Mouse (Mus musculus): Measurements from ENCODE around the gene Npepps.
A peak's percentile ranks its signal among the peaks of the same experiment; 100 is the strongest.
"Not testable (repeated sequence)": the region's sequence is repeated elsewhere in the genome, so short reads cannot be mapped to it uniquely, and the experiment has no call there.

Gene Npepps

DNA sequence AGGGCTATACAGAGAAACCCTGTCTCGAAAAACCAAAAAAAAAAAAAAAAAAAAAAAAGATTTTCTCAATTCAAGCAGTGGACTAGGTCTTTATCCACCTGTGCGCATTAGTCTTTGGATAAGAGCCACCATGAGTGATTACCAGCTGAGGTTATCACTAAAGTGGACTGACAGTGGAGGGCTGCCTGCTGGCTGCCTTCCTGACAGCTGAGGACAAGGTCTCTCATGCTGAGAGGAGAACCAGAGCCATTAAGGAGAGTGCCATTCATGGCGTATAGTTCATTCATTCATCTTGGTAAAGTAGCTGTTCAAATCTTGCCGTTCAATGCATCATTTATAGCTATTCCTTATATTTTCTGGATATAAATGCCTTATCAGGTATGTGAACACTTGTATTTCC, 16.1 kb upstream of the Npepps start:
- no peak for DNase-seq (ENCODE audit: low spot score in 2 of 2)

- no peak for DNase-seq (ENCODE audit: low spot score in 2 of 2)
Measured at GRCm38 (mm10) chr11:97292731-97293130, 12.3 kb upstream of the Npepps start.

GRCm38 (mm10) chr11:97289276-97290230, 9.1 kb upstream of the Npepps start:
- DNase-seq (ENCODE audit: low spot score in 2 of 2), result peak in 1 of 2 experiments; percentile 46

DNA sequence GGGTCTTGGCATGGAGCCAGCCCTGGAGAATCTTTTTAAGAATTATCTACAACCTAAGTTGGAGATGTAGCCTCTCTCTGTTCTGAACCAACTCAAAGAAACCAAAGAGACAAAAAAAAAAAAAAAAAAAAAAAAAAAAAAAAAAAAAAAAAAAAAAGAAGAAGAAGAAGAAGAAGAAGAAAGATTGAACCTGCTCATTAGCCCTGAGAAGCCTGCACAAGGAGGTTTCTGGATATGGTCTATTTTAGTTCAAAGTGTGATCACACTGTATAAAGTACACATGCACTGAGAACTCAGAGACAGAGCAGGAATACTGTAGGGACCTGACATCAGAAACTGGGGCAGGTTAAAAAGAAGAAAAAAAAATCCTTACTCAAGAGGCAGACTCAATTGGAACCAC, 7.2 kb upstream of the Npepps start:
- no peak for DNase-seq (ENCODE audit: low spot score in 2 of 2)

DNA sequence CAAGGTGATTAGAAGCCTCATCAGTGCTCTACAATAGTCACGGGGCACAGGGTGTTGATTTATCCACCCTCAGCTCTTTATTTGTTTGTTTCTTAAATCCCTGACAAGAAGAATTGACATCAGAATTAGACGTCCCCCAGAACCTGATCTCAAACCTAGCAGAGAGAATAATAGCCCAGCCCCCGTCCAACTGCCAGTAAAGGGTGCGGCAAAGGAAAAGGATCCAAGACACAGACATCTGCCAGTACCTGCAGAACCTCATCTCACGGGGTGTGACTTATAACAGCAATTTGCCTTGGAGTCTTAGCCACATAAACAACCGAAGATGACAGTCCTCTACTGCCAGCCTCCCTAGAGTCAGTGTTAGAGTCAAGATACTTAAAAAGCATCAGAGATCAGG, 6.5 kb upstream of the Npepps start:
- DNase-seq (ENCODE audit: low spot score in 2 of 2), result no peak

DNA sequence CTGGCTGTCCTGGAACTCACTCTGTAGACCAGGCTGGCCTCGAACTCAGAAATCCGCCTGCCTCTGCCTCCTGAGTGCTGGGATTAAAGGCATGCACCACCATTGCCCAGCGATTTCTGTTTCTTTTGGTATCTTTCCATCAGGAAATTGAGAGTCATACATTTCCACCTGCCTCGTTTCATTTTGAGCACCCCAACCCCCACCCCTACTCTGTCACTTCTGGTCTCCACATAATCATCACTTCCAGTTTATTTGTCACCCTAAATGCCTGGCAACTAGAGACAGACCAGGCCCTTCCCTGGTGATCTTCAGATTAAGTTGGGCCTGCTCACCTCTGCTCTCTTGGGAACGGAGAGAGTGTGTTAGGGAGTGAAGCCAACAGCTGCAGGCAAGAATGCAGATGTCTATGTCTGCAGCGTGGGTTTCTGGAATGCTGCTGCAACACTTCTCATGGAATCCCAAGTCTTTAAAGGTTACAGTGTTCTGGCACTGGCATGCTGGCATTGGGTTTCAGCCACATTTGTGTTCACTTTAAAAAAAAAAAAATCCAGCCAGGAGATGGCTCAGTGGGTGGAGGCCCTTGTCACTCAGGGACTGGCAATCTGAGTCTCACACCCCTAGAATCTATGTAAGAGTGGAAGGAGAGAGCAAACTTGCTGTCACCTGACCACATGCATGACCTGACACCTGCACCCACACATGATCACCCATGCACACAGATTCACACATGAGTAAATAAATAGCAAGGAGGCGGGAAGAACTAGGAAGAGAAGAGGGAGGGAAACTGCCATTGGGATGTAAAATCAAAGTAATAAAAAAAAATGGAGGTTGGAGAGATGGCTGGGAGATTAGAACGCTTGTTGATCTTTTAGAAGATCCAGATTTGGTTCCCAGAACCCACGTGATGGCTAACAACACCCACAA, 5.7 kb upstream of the Npepps start:
- no peak for DNase-seq (ENCODE audit: low spot score in 2 of 2)

DNA sequence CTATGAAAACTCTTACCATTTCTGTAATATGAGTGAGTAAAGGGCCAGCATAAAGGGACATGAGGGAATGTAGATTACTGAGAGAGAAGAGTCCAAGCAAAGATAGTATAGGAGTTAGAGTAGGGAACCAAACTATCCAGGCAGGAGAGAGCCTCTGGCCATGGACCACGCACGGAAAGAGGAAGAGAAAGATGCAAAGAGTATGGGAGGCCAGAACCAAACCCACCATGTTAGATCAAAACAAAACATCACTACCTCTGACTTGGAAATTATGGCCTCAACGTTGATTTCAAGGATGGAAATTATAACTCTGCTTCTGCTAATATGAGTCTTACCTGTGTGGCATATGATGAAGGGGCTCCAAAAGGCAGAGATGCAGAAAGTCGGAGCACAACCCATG, 4.4 kb upstream of the Npepps start:
- DNase-seq (ENCODE audit: low spot score in 2 of 2), result no peak

GRCm38 (mm10) chr11:97282179-97282578, 1.7 kb upstream of the Npepps start:
- no peak for DNase-seq (ENCODE audit: low spot score in 2 of 2)

GRCm38 (mm10) chr11:97279405-97280215, 828 bp downstream of the Npepps start:
- DNase-seq (ENCODE audit: low spot score in 2 of 2), result peak; percentile 15 to 37

- DNase-seq (ENCODE audit: low spot score in 2 of 2), result no peak
Measured at GRCm38 (mm10) chr11:97279040-97279404, 1.4 kb downstream of the Npepps start.

DNA sequence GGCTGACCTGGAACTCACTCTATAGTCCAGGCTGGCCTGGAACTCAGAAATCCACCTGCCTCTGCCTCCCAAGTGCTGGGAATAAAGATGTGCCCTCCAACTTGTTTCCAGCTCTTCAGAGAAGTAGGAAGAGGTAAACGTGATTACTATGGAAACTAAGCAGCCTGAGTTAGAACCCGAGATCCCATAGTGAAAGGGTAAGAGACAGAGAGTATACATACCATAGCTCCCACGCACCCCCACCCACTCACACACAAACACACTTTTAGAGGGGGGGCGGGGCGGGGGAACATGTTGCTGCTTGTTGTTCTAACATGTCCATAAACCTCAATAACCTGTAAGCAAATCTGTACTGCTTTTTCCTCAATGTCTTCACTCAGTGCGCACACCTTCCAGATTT, 2.0 kb downstream of the Npepps start:
- no peak for DNase-seq (ENCODE audit: low spot score in 2 of 2)

- no peak for DNase-seq (ENCODE audit: low spot score in 2 of 2)
Measured at GRCm38 (mm10) chr11:97277166-97277565, 3.3 kb downstream of the Npepps start.

DNA sequence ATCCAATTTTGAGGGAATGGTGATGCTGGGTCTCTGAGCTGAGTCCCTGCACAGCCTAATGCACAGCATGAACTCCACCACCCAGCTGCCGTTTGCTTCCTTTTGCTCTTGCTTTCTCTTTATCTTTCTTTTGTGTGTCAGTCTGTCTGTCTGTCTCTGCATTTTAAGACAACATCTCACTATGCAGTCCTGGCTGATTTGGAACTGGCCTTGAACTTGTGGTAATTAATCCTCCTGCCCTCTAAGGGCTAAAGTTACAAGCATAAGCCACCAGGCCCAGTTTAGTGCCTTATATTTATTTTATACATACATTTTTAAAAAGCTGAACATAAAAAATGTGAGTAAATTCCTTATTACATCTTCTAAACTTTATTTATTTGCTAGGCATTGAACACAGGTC, 4.4 kb downstream of the Npepps start:
- DNase-seq (ENCODE audit: low spot score in 2 of 2), result no peak

GRCm38 (mm10) chr11:97275349-97275748, 5.1 kb downstream of the Npepps start:
- DNase-seq (ENCODE audit: low spot score in 2 of 2), result no peak

DNA sequence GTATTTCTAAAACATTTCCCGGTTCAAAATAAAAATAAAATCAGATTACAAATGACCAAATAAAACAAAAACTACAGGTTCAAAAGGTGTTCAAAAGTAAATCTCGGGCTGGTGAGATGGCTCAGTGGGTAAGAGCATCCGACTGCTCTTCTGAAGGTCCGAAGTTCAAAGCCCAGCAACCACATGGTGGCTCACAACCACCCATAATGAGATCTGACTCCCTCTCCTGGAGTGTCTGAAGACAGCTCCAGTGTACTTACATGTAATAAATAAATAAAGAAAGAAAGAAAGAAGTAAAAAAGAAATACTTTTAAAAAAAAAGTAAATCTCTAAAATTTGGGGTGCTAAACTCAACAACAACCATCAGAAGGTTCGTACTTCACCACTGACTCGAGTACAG, 5.5 kb downstream of the Npepps start:
- not testable (repeated sequence) for DNase-seq (ENCODE audit: low spot score in 2 of 2)

DNA sequence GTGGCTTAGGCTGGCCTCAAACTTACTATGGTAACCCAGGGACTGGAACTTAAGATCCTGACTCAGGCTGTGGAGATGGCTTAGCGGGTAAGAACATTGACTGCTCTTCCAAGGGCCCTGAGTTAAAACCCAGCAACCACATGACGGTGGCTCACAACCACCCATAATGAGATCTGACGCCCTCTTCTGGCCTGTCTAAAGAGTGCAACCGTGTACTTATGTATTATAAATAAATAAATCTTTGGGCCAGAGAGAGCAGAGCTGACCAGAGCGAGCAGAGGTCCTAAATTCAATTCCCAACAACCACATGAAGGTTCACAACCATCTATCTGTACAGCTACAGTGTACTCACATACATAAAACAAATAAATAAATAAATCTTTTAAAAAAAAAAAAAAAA, 6.8 kb downstream of the Npepps start:
- DNase-seq (ENCODE audit: low spot score in 2 of 2), result no peak

- no peak for DNase-seq (ENCODE audit: low spot score in 2 of 2)
Measured at GRCm38 (mm10) chr11:97272835-97273234, 7.6 kb downstream of the Npepps start.

GRCm38 (mm10) chr11:97270004-97270403, 10.4 kb downstream of the Npepps start:
- not testable (repeated sequence) for DNase-seq (ENCODE audit: low spot score in 2 of 2)

- DNase-seq (ENCODE audit: low spot score in 2 of 2), result not testable (repeated sequence)
Measured at GRCm38 (mm10) chr11:97266544-97266943, 13.9 kb downstream of the Npepps start.

GRCm38 (mm10) chr11:97249649-97250048, 30.8 kb downstream of the Npepps start:
- DNase-seq (ENCODE audit: low spot score in 2 of 2), result not testable (repeated sequence)

DNA sequence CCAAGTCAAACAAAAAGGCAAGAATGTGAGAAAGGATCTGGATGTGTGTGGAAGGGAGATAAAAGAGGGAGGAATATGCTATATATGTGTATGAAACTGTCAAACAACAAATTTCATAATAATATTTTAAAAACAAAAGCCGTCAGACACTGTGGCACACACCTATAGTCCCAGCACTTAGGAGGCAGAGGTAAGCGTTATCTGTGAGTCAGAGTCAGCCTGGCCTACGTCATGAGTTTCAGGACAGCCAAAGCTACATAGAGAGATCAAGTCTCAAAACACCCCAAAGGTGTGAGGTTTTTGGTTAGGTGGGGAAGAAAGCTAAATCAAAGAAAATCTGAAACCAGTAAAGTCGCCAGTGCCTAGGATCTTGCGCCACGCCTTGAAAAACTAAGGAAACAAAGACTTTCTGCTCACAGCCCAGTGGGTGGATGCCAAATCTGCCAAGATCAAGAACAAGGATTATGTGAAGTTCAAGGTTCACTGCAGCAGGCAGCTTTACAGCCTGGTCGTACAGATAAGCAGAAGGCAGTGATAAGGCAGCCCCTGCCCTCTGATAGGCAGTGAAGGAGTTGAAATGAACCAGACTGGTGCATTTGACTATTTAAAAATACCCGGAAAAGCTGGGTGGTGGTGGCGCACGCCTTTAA, 33.8 kb downstream of the Npepps start:
- DNase-seq (ENCODE audit: low spot score in 2 of 2), result no peak

Measured in urinary bladder, adult 18-20 months (tissue).